Mouse (Mus musculus) kidney, adult 2 months (tissue): ENCODE measurements at regions not wholly inside any gene's neighbourhood (a gene's known extent, or its start where the extent isn't known, plus 50 kb on each side); places are given as distances from the start of the nearest gene placed in this dataset.

Experiments used
- CTCF ChIP-seq: fragments of 200-500 bp; conservative IDR thresholded peaks from 2 replicates; pipeline ENCODE4 v1.5.1; 2011; ENCODE audit warnings: low read depth, mild to moderate bottlenecking, control low read depth, low read length, moderate library complexity, mixed read lengths; ENCODE audit not compliant: insufficient read depth, insufficient read length
- POLR2A ChIP-seq: fragments of 200-500 bp; IDR thresholded peaks from one replicate; pipeline ENCODE4 v1.6.1; 2011; ENCODE audit warnings: low read depth, low read length, control low read depth

GRCm38 (mm10) chr14:74511521-74511920 lies 129.1 kb upstream of the Htr2a start:
- TF ChIP-seq CTCF (no peak), POLR2A (no peak)
